Mouse (Mus musculus) naive thymus-derived CD4-positive, alpha-beta T cell, adult 2 months (primary cell): ENCODE data around the gene Emp2.

Experiments used
- DNase-seq: peaks from one replicate; pipeline ENCODE4 v3.0.0-alpha.2; 2011; ENCODE audit warnings: low read depth

Gene Emp2

DNA sequence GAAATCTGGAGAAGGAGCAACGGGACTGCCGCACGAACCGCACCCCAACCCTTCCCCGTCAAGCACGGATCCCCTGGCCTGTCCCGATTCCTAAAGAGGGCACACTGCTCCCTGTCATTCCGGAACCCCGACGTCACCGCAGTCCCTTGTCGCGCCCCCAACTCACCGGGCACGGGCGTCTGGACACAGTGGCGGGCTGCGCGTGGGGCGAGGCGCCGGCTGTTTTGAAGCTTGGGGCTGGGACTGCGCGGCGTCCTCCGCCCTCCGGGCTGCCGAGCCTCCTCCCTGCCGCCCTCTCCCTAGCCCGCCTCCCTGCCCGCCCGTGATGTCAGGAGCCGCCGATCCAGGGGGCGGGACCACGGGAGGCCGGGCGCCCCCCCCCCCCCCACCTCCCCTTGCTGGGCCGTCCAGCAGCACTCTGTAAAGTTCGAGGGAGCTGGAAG, at the start of gene Emp2:
Gene Emp2, minus strand, starts transcription at position 323 of the 443 bp plus-strand sequence.
- DNase-seq = no peak

DNA sequence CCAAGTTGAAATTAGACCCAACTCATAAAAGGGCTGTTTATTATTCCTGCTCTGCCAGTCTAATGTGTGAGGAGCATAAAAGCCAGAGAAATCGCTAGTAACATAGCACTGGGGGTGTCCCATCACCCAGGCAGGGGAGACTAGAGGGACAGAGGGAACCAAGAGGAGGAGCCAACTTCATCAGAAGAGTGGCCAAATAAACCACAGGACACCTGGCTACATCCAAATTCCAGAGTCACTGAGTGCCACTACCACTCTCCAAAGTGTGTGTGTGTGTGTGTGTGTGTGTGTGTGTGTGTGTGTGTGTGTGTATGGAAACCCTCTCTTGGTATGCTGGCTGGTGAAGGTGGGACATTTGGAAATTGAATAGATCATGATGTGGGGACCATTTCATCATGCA, 49.3 kb upstream of the Emp2 start:
- no peak for DNase-seq

DNA sequence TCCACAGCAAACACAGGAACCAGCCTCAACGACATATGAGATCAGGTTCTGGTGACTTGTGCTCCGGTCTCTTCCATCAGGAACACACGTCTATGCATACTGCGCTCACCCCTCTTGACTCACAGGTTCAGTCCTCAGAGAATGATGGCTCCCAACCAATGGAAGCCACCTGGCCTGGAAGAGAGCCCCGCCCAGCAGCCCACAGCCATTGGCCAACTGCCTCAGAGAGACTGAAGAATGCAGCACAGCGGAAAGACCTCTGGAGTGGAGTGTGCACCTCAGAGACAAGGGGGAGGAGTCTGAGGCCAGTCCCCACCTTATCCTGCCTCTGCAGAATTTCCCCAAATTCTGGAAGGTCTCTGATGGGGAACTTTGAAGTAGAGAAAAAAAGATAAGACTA, 45.5 kb upstream of the Emp2 start:
- no peak for DNase-seq

DNA sequence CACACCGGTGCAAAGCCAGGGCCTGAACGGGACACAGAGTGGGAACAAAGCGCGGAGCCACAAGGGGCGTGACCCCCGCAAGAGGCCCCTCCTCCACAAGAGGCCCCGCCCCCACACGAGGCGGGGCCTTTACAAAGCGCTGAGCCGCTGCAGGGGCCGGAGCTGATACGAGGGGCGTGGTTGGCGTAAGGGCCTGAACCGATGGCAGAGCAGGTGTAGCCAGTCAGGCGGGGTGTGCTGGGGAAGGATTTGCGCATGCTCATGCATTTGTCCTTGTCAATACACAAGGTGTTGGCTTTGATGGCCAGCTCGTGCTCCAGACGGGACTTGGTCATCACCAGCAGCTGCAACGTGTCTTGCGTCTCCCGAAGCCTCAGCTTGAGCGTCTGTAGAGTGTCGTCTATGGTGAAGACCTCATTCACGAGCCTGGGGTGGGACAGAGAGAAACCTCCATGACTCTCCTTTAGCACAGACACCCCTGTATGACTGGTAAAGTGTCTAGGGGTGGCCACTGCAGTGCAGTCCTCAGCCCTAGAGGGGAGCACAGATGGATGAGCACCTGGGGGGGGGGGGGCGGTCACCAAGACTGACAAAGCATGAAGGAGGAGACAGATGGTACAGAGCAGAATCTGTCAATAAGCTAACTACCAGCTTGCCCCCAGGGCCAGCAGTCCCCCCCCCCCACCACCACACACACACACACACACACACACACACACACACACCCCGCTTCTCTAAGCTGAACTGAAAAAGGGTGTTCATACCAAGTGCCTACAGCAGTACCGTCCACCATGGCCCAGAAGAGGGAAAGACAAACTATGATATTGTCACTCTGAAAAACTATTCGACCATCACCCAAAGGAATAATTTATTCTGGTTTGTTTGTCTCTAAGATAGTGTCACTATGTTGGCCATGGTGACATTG, 44.5 kb upstream of the Emp2 start:
- DNase-seq = peak; percentile 10

DNA sequence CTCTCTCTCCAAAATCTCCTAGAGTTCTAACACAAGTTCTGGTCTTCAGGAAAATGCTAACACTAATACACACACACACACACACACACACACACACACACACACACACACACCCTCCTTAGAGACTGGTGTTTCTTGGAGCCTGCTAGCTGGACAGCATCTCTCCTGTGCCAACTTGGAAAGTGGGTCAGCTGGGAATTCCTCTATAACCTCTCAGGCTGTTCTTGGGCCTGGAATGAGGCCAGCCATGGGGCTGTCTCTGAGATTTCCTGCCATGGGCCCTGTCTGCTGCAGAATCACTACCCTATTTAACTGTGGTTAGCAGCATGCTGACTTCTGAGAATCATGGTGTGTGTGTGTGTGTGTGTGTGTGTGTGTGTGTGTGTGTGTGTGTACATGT, 41.2 kb upstream of the Emp2 start:
- DNase-seq = no peak

DNA sequence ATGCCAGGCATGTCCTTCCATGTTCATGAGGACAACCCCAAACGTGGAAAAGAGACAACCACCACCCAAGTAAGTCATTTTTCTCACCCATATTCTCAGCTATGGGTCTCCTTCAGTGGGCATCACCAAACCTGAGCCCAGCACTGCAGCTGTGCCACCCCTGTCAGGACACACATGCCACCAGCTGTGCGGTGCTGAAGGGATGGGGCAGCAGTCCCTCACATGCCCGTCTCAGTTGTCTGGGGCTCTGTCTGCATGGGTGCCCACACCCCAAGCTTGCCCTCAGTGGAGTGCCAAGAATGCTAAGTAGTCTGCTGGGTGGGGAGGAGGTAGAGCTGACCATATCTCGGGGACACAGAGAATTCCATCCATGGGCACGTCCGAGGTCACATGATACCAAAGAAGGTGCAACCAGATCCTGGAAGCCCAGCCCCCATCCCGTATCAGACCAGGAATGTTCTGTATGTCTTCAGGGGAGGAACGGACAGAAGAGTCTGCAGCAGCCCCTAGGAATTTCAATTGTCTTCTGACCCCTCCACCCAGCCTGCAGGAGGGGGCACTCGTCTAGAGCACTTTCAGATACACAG, 37.4 kb upstream of the Emp2 start:
- DNase-seq = no peak

DNA sequence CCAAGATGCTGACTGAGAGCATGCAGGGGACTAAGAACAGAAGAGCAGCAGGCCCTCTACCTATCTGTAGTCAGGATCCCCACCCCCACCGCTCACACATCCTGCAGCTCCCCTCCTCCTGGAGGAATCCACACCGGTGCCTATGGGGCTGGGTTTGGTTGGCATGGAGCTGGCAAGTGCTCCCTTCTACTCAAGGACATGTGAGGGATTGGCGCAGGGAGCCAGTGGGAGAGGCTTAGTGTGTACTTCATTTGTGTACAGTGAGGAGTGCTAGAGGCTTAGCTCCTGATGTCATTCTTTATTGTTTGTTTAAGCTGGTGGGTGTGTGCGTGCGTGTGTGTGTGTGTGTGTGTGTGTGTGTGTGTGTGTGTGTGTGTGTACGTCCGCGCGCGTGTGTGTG, 36.1 kb upstream of the Emp2 start:
- DNase-seq = no peak

DNA sequence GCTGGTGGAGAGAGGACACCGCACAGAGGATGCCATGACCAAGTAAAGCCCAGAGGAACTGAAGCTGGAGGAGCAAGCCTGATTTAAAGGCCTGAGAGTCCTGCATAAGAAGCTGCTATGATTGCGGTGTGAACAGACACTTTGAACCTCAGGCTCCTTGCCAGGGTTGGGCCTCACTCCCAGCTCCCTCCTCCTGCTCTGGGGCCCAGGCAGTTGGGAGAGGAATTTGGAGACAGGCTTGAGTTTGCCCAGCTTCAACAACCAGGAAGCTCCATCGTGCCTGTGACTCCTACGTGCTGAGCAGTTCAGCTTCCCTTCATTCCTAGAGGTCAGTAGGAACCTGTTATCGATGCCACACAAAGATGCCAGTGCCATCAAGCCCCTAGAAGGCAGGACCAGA, 35.7 kb upstream of the Emp2 start:
- no peak for DNase-seq

DNA sequence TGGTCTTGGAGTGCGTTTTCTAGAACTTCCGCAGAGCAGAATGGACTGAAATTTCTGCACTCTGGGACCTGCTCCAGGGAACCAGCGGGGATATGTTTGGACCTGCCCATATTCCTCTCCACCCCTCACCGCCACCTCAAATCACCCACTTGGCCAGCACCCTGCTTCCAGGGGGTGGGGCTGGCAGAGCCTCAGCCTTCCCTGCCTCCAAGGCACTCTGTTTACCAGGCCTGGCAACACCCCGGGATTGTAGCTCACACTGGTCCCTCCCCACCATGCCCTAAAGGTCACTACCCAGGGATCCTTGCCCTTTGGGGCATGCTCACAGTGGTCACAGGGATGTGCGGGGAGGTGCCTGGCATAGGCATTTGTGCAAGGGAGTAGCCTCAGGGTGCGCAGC, 33.8 kb upstream of the Emp2 start:
- DNase-seq = no peak

DNA sequence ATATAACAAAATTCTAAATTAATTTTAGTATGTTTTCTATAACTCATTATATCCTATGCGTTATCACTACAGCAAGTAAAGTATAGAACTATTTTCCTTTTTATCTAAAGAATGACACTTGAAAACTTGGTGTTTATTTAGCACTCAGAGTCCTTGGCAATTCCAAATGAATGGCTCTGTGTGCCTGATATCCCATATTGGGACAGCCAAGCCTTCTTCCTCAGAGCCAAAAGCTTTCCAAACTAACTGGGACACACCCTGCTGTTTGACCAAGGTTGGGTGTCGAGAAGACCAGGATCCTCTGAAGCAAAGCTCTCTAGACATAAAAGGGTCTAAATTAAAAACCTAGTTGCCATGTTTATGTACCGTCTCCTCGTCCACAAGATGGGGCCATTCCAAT, 27.3 kb upstream of the Emp2 start:
- no peak for DNase-seq

DNA sequence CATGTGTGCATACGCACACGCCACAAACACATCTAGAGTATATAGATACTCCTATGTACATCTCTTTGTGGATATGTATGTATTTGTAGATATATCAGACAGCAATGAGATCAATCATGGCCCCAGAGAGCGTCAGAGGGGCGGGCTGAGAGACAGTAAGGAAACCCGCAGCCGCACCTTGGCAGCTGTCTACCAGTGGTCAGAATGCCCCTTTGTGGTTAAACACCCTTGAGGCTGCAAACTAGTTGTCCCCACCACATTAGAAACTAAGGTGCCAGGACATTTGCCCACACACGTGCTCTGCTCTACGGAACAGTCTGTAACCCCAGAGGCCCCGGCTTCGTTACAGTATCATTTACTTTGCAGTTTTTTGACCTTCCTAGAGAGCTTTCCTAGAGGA, 26.2 kb upstream of the Emp2 start:
- DNase-seq = no peak

DNA sequence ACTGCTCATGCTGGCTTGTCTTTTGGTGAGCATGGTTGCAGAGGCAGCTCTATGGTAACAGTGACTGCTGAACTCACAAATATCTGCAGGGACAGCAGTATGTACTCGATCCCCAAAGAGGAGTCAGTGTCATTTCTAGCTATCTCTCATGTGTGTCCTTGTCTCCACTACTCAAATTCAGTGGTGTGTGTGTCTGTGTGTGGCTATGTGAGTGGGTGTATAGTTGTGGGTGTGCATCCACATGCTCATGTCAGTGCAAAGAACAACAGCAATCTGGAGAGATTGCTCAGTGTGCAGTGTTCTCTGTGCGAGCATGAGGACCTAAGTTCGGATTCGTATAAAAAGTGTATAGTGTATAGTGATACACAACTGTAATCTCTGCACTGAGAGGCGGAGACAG, 24.8 kb upstream of the Emp2 start:
- DNase-seq = no peak

DNA sequence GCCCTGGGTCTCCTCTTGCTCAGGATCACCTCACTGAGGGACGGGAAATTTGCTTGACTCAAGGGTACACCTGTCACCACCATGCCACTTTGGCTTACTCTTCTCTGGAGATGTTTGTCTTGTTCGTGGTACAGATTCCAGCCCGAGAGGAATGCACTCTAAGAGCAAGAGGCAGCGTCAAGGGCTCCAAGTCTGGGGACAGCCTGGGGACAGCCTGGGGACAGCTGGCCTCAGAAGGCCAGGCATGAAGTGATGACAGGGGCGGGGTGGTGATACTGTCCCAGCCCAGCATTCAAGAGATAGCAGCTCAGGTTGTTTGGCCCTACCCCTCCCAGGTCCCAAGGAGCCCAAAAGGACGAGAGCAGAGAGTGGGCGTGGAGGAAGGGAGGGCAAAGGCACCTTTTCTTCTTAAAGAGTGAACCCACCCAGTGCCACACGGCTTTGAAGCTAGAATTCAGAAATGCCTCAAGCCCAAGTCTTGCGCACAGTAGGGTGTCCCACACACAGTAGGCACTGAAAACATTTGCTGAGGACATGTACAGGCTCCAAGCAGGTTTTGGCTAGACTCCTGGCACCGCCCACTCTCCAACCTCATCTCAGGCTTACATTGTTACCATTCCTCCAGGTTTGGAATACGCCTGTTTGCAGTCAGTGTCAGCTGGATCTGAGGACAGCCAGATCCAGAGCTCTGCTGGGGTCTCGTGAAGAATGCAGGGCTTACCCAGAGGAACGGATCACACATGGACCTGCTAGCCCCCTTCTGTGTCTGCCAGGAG, 23.8 kb upstream of the Emp2 start:
- no peak for DNase-seq

DNA sequence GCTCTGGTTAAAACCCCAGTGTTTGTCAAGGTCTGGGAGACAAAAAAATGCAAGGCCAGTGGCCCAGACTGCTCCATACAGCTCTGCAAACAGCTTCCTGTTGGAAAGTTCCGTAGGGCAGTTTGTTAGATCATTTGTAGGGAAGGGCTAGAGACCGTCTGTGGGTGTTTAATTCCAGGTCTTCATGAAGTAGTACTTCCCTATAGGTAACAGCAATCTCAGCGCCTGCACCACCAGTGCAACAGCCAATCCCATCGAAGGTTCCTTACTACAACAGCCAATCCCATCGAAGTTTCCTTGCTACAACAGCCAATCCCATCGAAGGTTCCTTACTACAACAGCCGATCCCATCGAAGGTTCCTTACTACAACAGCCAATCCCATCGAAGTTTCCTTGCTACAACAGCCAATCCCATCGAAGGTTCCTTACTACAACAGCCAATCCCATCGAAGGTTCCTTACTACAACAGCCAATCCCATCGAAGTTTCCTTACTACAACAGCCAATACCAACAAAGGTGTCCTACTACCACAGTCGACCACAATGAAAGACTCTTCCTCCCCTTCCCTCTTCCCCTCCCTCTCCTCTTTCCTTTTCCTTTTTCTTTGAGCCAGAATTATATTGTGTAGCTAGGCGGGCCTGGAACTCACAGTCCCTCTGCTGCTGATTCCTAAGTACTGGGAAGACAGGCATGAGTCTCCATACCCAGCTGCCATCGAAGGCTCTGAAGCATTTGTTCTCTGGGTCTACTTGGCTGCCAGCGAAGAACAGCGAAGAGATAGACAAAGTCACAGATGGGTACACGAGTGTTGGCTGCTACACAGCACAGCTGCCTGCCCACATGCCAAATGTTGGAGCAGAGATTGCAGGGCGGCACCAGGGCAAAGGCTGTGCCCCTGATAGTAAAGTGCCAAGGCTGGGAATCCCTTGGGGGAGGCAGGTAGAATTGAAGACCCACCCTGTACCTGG, 23.0 kb upstream of the Emp2 start:
- DNase-seq = no peak

DNA sequence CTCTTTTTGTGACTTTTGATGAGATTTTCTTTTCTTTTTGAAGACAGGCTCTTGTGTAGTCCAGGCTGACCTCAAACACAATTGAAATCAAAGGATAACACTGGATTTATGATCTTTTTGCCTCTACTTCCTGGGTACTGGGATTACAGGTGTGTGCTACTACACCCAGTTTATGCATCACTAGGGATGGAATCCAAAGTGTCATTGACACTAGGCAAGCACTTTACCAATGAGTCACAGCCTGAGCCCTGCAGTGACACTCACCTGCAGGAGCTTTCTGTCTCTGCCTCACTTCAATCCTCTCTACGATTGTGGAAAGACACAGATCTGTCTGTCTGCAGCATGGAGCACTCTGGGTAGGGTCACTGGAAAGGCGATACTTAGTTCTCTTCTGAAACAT, 22.2 kb upstream of the Emp2 start:
- DNase-seq = no peak

DNA sequence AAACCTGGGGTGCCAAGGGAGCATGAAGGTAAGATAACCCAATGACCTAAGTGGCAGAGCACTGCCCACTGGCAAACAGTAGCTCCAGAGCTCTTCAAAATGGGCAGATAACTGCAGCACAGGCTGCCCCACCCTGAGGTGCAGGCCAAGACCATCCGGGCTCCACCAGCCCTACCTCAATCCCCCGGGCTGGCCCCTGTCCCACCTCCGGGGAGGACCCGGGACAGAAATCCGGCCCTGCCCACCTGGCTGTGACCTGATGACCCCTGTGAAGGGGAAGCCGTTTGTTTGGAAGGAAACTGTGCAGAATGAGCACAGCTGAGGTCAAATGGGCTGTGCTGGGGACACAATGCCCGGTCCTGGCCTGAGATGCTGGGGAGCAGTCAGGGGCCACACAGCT, 19.0 kb upstream of the Emp2 start:
- DNase-seq = no peak

DNA sequence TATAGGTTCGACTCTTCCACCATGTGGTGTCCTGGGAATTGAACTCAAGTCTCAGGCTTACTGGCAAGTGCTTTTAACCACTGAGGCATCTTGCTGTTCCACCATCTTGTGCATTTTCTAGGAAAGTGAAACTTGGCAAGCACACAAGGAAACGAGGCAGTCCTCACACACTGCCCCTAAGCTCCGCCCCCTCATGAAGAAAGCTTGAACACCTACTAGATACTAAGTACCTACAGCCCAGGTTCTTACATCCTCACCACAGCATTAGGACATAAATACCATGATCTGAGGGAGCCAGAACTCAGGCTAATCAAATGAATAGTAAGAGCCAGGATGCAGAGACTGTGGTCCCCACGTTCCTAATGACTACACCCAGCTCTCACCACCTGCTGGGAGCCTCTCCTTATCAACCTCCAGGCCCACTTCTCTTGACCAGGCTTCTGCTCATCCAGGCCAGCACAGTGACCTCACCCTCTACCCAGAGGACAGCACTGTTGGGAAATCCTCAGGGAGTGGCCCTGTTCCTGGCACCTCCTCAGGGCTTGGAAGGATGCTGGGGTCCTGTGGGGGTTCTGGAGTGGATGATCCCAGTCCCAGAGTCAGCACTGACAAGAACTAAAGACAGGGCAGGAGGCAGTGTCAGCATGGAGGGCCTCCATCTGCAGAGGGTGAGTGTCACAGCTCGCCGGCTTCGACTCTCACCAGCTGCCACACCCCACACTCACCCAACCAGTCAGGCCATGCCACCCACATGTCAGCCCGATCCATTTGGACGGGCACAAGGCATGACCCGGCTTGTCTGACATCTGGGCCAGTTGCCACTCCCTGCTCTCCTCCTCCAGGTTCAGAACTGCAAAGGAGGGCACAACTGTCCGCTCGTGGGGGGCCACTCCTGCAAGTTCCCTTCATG, 17.1 kb upstream of the Emp2 start:
- no peak for DNase-seq

DNA sequence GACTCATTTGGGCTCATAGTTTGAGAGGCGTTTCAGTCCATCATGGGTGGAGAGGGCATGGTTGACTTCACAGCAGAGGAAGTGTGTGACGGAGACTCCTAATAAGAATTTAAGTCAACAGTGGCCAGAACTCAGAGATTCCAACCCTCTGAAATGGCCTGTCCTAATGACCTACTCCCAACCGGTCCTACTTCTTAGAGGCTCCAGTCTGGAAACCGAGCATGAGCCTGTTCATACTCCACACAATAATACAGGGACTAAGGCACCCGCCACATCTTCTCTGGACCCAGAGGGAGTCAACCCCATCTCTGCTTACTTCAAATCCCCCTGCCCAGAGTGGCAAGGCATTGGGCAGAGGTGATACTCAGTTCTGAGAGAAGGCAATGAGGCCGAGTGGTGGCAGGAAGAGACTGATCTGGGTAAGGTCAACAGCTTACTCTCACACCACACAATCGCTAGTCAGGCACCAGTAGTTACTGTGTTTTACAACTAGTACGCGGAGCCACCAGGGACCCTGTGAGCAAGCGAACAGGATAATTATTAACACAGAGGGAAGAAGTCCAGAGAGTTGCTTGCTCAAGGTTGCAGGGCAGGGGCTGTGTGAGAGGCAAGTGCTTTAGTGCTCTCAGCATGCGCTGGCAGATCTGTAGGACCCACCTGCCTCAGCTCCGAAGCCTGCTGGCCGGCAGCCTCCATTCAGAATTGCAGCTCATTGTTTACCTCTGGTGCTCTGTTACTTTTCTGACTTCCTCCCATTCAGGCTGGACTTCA, 14.0 kb upstream of the Emp2 start:
- DNase-seq = no peak

DNA sequence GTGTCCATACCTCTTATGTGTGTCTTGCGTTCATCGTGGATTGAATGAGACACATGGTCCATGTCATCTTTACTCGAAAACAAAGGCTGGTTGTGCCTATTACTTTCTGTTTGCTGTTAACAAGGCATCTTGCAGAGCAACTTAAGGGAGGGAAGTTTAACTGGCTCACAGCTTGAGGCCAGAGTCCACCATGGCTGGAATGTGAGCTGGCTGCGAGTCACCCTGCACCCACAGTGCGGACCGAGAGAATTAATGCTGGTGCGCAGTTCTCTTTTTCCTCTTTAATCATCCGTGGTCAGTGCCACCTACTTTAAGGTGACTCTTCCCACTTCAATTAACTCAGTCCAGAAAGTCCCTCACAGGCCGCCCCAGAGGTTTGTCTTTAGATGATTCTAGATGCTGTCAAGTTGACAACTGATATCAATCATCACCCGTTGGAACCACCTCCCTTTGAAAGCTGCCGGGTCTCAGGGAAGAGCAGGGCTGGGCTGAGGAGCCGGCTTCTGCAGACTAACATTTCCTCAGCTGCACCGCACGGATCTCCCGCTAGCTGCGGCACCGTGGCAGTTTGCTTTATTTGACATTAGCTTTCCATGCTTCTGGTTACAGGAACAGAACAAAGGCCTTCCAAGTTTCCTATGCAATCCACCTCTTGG, 6.3 kb upstream of the Emp2 start:
- no peak for DNase-seq
